Mouse (Mus musculus) heart, adult 11 months (tissue): ENCODE results near the gene Msantd2.
A peak's percentile ranks its signal among the peaks of the same experiment; 100 is the strongest.

Experiments used
- DNase-seq: peaks from one replicate; pipeline ENCODE4 v3.0.0; 2022

Msantd2 gene

GRCm38 (mm10) chr9:37488611-37489396 lies at the start of gene Msantd2:
Gene Msantd2 (plus strand): TSS chr9:37489319.
- peak; percentile 99 for DNase-seq

- DNase-seq, result peak; percentile 6
These were observed 36.7 kb upstream of the Msantd2 start for GRCm38 (mm10) chr9:37452401-37452800.

- peak; percentile 73 for DNase-seq
These were observed 35.8 kb upstream of the Msantd2 start for GRCm38 (mm10) chr9:37453328-37453727.

- DNase-seq, result peak; percentile 74
These were observed 35.1 kb upstream of the Msantd2 start for GRCm38 (mm10) chr9:37454011-37454492.

GRCm38 (mm10) chr9:37454991-37455390 lies 34.1 kb upstream of the Msantd2 start:
- peak; percentile 44 for DNase-seq

- no peak for DNase-seq
These were observed 33.3 kb upstream of the Msantd2 start for GRCm38 (mm10) chr9:37455868-37456267.

- DNase-seq, result peak; percentile 81
These were observed 32.6 kb upstream of the Msantd2 start for GRCm38 (mm10) chr9:37456481-37456910.

- peak; percentile 22 for DNase-seq
These were observed 32.0 kb upstream of the Msantd2 start for GRCm38 (mm10) chr9:37457151-37457550.

GRCm38 (mm10) chr9:37459665-37460042 lies 29.5 kb upstream of the Msantd2 start:
- peak; percentile 36 for DNase-seq

GRCm38 (mm10) chr9:37460043-37460960 lies 28.8 kb upstream of the Msantd2 start:
- DNase-seq, result peak; percentile 88

GRCm38 (mm10) chr9:37460961-37461340 lies 28.2 kb upstream of the Msantd2 start:
- DNase-seq, result no peak

- DNase-seq, result peak; percentile 79
These were observed 27.5 kb upstream of the Msantd2 start for GRCm38 (mm10) chr9:37461571-37461970.

- peak; percentile 81 for DNase-seq
These were observed 26.4 kb upstream of the Msantd2 start for GRCm38 (mm10) chr9:37462764-37463163.

- peak; percentile 79 for DNase-seq
These were observed 15.5 kb upstream of the Msantd2 start for GRCm38 (mm10) chr9:37473611-37474125.

GRCm38 (mm10) chr9:37474923-37475322 lies 14.2 kb upstream of the Msantd2 start:
- no peak for DNase-seq

- peak; percentile 42 for DNase-seq
These were observed 4.0 kb upstream of the Msantd2 start for GRCm38 (mm10) chr9:37485146-37485545.

- peak; percentile 74 for DNase-seq
These were observed 1.1 kb upstream of the Msantd2 start for GRCm38 (mm10) chr9:37488041-37488440.

- peak; percentile 95 for DNase-seq
These were observed 464 bp downstream of the Msantd2 start for GRCm38 (mm10) chr9:37489446-37490120.

GRCm38 (mm10) chr9:37495761-37496160 lies 6.6 kb downstream of the Msantd2 start:
- DNase-seq, result peak; percentile 53

GRCm38 (mm10) chr9:37496325-37496724 lies 7.2 kb downstream of the Msantd2 start:
- DNase-seq, result no peak

- peak; percentile 70 for DNase-seq
These were observed 11.1 kb downstream of the Msantd2 start for GRCm38 (mm10) chr9:37500201-37500600.

GRCm38 (mm10) chr9:37501170-37501569 lies 12.1 kb downstream of the Msantd2 start:
- peak; percentile 9 for DNase-seq

- DNase-seq, result no peak
These were observed 15.2 kb downstream of the Msantd2 start for GRCm38 (mm10) chr9:37504348-37504747.
